Comparison of ENCODE assay signal across 12 mouse cellular contexts in the genomic region with DNA sequence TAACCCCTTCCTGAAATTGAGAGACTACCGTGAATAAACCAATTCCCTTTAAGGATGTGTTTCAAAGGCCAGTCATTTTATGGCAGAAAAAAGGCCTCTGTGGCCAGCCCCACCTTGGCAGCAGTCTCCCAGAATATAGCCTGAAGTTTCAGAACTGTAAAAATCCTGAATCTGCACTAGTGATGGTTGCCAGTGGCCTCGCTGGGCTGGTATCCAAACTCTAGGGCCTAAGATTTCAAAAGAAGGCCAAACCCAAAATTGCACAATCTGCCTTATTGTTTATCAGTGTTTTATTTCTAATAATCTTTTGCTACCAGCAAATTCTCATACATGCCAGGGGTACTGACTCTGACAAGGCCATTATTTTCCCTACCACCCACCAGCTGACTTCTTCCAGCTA. TPM values are rescaled to one million over a fixed set of nuclear protein-coding genes. Genes with fewer than 3 reads are reported as not detected.
A peak's percentile ranks its signal among the peaks of the same experiment; 100 is the strongest.
DNase-seq lines count a peak whose midpoint lies in the region; ATAC-seq and TF ChIP-seq lines count a peak whose summit lies in the region.
"Had no signal": no experiment of that assay in that cellular context is flagged by ENCODE, and none has a peak within 500 bp of the region (broad histone marks: within the 10 kb centered on the region; RNA-seq: fewer than 3 reads in every experiment).

No protein-coding gene starts in this region.

- no peak overlapping the region for H3K4me2 ChIP-seq in hindbrain, postnatal 0 days (ENCODE audit: low read depth, low read length)
- H3K4me2 ChIP-seq in hindbrain, embryonic 11.5 days (replicated peaks; ENCODE audit: low read depth, low read length) = no peak overlapping the region
- no peak overlapping the region for H3K4me2 ChIP-seq in lung, embryonic 15.5 days
- no peak overlapping the region for H3K4me2 ChIP-seq in forebrain, embryonic 11.5 days (ENCODE audit: low read depth, low read length, severe bottlenecking)
- H3K4me2 ChIP-seq: heart, embryonic 13.5 days; intestine, embryonic 15.5 days had no signal

- WGBS in hindbrain, postnatal 0 days = 62% methylated on average over 2 of the region's 2 CpGs
- WGBS in hindbrain, embryonic 11.5 days = 75% methylated on average over 2 of the region's 2 CpGs
- 69% methylated on average over 2 of the region's 2 CpGs for whole genome bisulfite sequencing in lung, embryonic 15.5 days
- 88% methylated on average over 2 of the region's 2 CpGs for WGBS in forebrain, embryonic 11.5 days
- 87% methylated on average over 2 of the region's 2 CpGs for WGBS in hindbrain, embryonic 10.5 days

- DNase-seq in hindbrain, postnatal 0 days (ENCODE audit: low spot score) = peak; percentile 10
- no peak for DNase-seq in hindbrain, embryonic 11.5 days (ENCODE audit: low spot score)
- peak; percentile 78 for DNase-seq in NIH3T3 (ENCODE audit: low read depth)
- DNase-seq in fibroblast of lung, adult 2 months (ENCODE audit: low read depth) = peak; percentile 57
- no peak for DNase-seq in forebrain, embryonic 11.5 days (ENCODE audit: low spot score)
- DNase-seq in kidney, postnatal 10 days = no peak
- DNase-seq in hindbrain, embryonic 10.5 days (ENCODE audit: low spot score) = no peak
- DNase-seq: liver, postnatal 0 days; spleen, adult 18-20 months had no signal

- no peak overlapping the region for H3K4me3 ChIP-seq in hindbrain, postnatal 0 days (ENCODE audit: low read length)
- no peak overlapping the region for H3K4me3 ChIP-seq in hindbrain, embryonic 11.5 days (ENCODE audit: low read depth, low read length)
- H3K4me3 ChIP-seq in lung, embryonic 15.5 days = no peak overlapping the region
- H3K4me3 ChIP-seq in forebrain, embryonic 11.5 days (ENCODE audit: low read depth, low read length) = no peak overlapping the region
- H3K4me3 ChIP-seq in hindbrain, embryonic 10.5 days = no peak overlapping the region
- H3K4me3 ChIP-seq: heart, embryonic 13.5 days; intestine, embryonic 15.5 days had no signal

- ATAC-seq in hindbrain, postnatal 0 days = no peak
- no peak for ATAC-seq in hindbrain, embryonic 11.5 days (ENCODE audit: low FRiP score)
- ATAC-seq in lung, embryonic 15.5 days (ENCODE audit: borderline replicate concordance, extremely low read depth, low FRiP score, low TSS enrichment) = peak; percentile 35; the same call in 1 of the 2 replicates
- no peak for ATAC-seq in forebrain, embryonic 11.5 days (replicated peaks; ENCODE audit: low FRiP score)
- ATAC-seq: intestine, embryonic 15.5 days; liver, postnatal 0 days had no signal

- no peak for TF ChIP-seq CTCF in hindbrain, postnatal 0 days (IDR thresholded peaks at IDR 0.05; ENCODE audit: low read depth)

- no peaks in the 10 kb centered on the region for H3K36me3 ChIP-seq in hindbrain, postnatal 0 days (ENCODE audit: insufficient read depth, low read length)
- H3K36me3 ChIP-seq in hindbrain, embryonic 11.5 days (ENCODE audit: control insufficient read depth, insufficient read depth, low read length) = no peaks in the 10 kb centered on the region
- H3K36me3 ChIP-seq in lung, embryonic 15.5 days = no peaks in the 10 kb centered on the region
- H3K36me3 ChIP-seq in forebrain, embryonic 11.5 days (ENCODE audit: control insufficient read depth, insufficient read depth, low read length) = no peaks in the 10 kb centered on the region
- no peaks in the 10 kb centered on the region for H3K36me3 ChIP-seq in hindbrain, embryonic 10.5 days
- H3K36me3 ChIP-seq: heart, embryonic 13.5 days; intestine, embryonic 15.5 days had no signal

- no peaks in the 10 kb centered on the region for H3K27me3 ChIP-seq in hindbrain, postnatal 0 days (ENCODE audit: insufficient read depth, low read length)
- no peaks in the 10 kb centered on the region; the same call in 1 of the 2 replicates for H3K27me3 ChIP-seq in hindbrain, embryonic 11.5 days (ENCODE audit: control insufficient read depth, insufficient read depth, low read length)
- H3K27me3 ChIP-seq in lung, embryonic 15.5 days = no peaks in the 10 kb centered on the region
- no peaks in the 10 kb centered on the region; the same call in 1 of the 2 replicates for H3K27me3 ChIP-seq in forebrain, embryonic 11.5 days (ENCODE audit: control insufficient read depth, insufficient read depth, low read length)
- peaks cover 22% of the 10 kb centered on the region; the same call in 1 of the 2 replicates for H3K27me3 ChIP-seq in hindbrain, embryonic 10.5 days (ENCODE audit: insufficient read depth, poor library complexity, severe bottlenecking)
- H3K27me3 ChIP-seq: intestine, embryonic 15.5 days had no signal

- no peak overlapping the region for H3K9ac ChIP-seq in hindbrain, postnatal 0 days (replicated peaks; ENCODE audit: low read length)
- no peak overlapping the region for H3K9ac ChIP-seq in hindbrain, embryonic 11.5 days (ENCODE audit: low read depth, low read length)
- no peak overlapping the region for H3K9ac ChIP-seq in lung, embryonic 15.5 days
- H3K9ac ChIP-seq in forebrain, embryonic 11.5 days (ENCODE audit: low read length) = no peak overlapping the region
- H3K9ac ChIP-seq: heart, embryonic 13.5 days; intestine, embryonic 15.5 days; liver, postnatal 0 days had no signal

- no peak overlapping the region for H3K27ac ChIP-seq in hindbrain, postnatal 0 days
- H3K27ac ChIP-seq in hindbrain, embryonic 11.5 days (ENCODE audit: low read depth, low read length) = no peak overlapping the region
- H3K27ac ChIP-seq in lung, embryonic 15.5 days = no peak overlapping the region
- H3K27ac ChIP-seq in forebrain, embryonic 11.5 days (ENCODE audit: low read depth, low read length) = no peak overlapping the region
- no peak overlapping the region for H3K27ac ChIP-seq in hindbrain, embryonic 10.5 days
- H3K27ac ChIP-seq: heart, embryonic 13.5 days; intestine, embryonic 15.5 days had no signal

- H3K9me3 ChIP-seq in hindbrain, postnatal 0 days (ENCODE audit: low read length) = no peaks in the 10 kb centered on the region
- H3K9me3 ChIP-seq in hindbrain, embryonic 11.5 days (ENCODE audit: control insufficient read depth, low read length) = no peaks in the 10 kb centered on the region
- H3K9me3 ChIP-seq in lung, embryonic 15.5 days = no peaks in the 10 kb centered on the region
- no peaks in the 10 kb centered on the region for H3K9me3 ChIP-seq in forebrain, embryonic 11.5 days (ENCODE audit: control insufficient read depth, low read length)
- no peaks in the 10 kb centered on the region for H3K9me3 ChIP-seq in hindbrain, embryonic 10.5 days
- H3K9me3 ChIP-seq: heart, embryonic 13.5 days; intestine, embryonic 15.5 days had no signal

- no peaks in the 10 kb centered on the region for H3K4me1 ChIP-seq in hindbrain, postnatal 0 days (ENCODE audit: insufficient read depth, low read length)
- no peaks in the 10 kb centered on the region for H3K4me1 ChIP-seq in hindbrain, embryonic 11.5 days (replicated peaks; ENCODE audit: control insufficient read depth, insufficient read depth, low read length)
- no peaks in the 10 kb centered on the region for H3K4me1 ChIP-seq in lung, embryonic 15.5 days
- no peaks in the 10 kb centered on the region for H3K4me1 ChIP-seq in forebrain, embryonic 11.5 days (replicated peaks; ENCODE audit: control insufficient read depth, insufficient read depth, low read length)
- H3K4me1 ChIP-seq in hindbrain, embryonic 10.5 days (replicated peaks) = no peaks in the 10 kb centered on the region
- H3K4me1 ChIP-seq: heart, embryonic 13.5 days; intestine, embryonic 15.5 days had no signal

RNA-seq across cellular contexts. Expression of gene Ophn1, which starts 34.8 kb away (rescaled TPM):
- total RNA-seq in hindbrain, postnatal 0 days (2014; rRNA removed) = 36.6 and 46.1 TPM in 2 replicates
- polyA plus RNA-seq in hindbrain, postnatal 0 days (2015; fragmentation: Nextera tagmentation; extraction: Ambion mirVana) = 30.4 and 35.6 TPM in 2 replicates
- polyA plus RNA-seq in hindbrain, embryonic 11.5 days (2014; fragmentation: Nextera tagmentation; extraction: Ambion mirVana) = 21.5 and 27.2 TPM in 2 replicates
- 16.8 and 17.8 TPM in 2 replicates for polyA plus RNA-seq in lung, embryonic 15.5 days (2015; fragmentation: Nextera tagmentation; extraction: Ambion mirVana)
- polyA plus RNA-seq in forebrain, embryonic 11.5 days (2014; fragmentation: Nextera tagmentation; extraction: Ambion mirVana) = 19.6 and 20.5 TPM in 2 replicates
- 15.6 and 20.9 TPM in 2 replicates for polyA plus RNA-seq in hindbrain, embryonic 10.5 days (2016; fragmentation: Nextera tagmentation; extraction: Ambion mirVana)

Comparison
In these comparisons a context has a peak if more than half of its experiments do, and no peak if none do; other contexts are left out.
1. DNase-seq: peak in hindbrain, postnatal 0 days (single experiment), NIH3T3 (single experiment) and fibroblast of lung, adult 2 months (single experiment); none in hindbrain, embryonic 11.5 days (single experiment), forebrain, embryonic 11.5 days (single experiment), kidney, postnatal 10 days (single experiment) and hindbrain, embryonic 10.5 days (single experiment).